Mouse (Mus musculus) ES-Bruce4 (cell line): Measurements from ENCODE around the gene Rap1gap2.

Experiments used
- CTCF ChIP-seq: IDR thresholded peaks from one replicate; pipeline ENCODE4 v1.8.1; 2011; ENCODE audit warnings: low read depth, low read length
- EP300 ChIP-seq: IDR thresholded peaks from 2 replicates; pipeline ENCODE4 v1.6.1; 2011; ENCODE audit warnings: low read depth, low read length; ENCODE audit not compliant: insufficient read depth

- TF ChIP-seq EP300 = no peak
- TF ChIP-seq CTCF = no peak
Observed at GRCm38 (mm10) chr11:74575940-74576339, 34.8 kb downstream of the Rap1gap2 start.
